Mouse (Mus musculus) CH12.LX (cell line): ENCODE data around the gene Exosc10. TPM values are rescaled to one million over a fixed set of nuclear protein-coding genes. Genes with fewer than 3 reads are reported as not detected.

Source experiments
- DNase-seq: peaks from one replicate; pipeline ENCODE4 v3.0.0-alpha.2; 2013; ENCODE audit errors: extremely low read depth
- H3K27ac ChIP-seq: 2 replicates; pipeline ENCODE4 v1.5.1; 2012; ENCODE audit warnings: low read depth, mild to moderate bottlenecking, control low read depth, moderate library complexity; ENCODE audit not compliant: insufficient read depth
- H3K27me3 ChIP-seq: replicated peaks from 2 replicates; pipeline ENCODE3; 2012; ENCODE audit warnings: inconsistent platforms
- H3K36me3 ChIP-seq, 2 experiments: replicated peaks in 1 of 2; 2 replicates each; pipeline versions ENCODE3 to v1.6.1; 2012; ENCODE audit warnings: inconsistent platforms in 1 of 2, low read length in 1 of 2, mild to moderate bottlenecking in 1 of 2, mixed read lengths in 1 of 2, moderate library complexity in 1 of 2; ENCODE audit not compliant: control insufficient read depth in 1 of 2, insufficient read depth in 1 of 2
- H3K4me1 ChIP-seq, 2 experiments: 2 replicates each; pipeline ENCODE4 v1.6.1; 2012; ENCODE audit warnings: inconsistent platforms in 1 of 2, moderate library complexity in 1 of 2; ENCODE audit not compliant: insufficient read depth in 2 of 2, control insufficient read depth in 1 of 2
- H3K4me2 ChIP-seq: 2 replicates; pipeline ENCODE4 v1.6.1; 2012; ENCODE audit warnings: low read depth, mild to moderate bottlenecking, control low read depth; ENCODE audit not compliant: poor library complexity, insufficient read depth, severe bottlenecking
- H3K4me3 ChIP-seq, 3 experiments: fragments of 150-350 bp in 1 of 3; sonication (generic) in 1 of 3; replicated peaks in 1 of 3; 2 replicates each; pipeline versions ENCODE3 to v1.5.1; 2011 to 2012; ENCODE audit warnings: low read depth in 2 of 3, low read length in 2 of 3, mild to moderate bottlenecking in 2 of 3, moderate library complexity in 2 of 3, control low read depth in 1 of 3, improper control_type of control experiment in 1 of 3, inconsistent platforms in 1 of 3, mixed read lengths in 1 of 3; ENCODE audit not compliant: poor library complexity in 1 of 3
- H3K79me2 ChIP-seq: replicated peaks from 2 replicates; pipeline ENCODE4 v1.6.1; 2012; ENCODE audit warnings: mild to moderate bottlenecking, moderate library complexity; ENCODE audit not compliant: control insufficient read depth, poor library complexity, insufficient read depth, severe bottlenecking; ENCODE audit errors: extremely low read depth
- H3K9ac ChIP-seq: 2 replicates; pipeline ENCODE4 v1.6.1; 2012; ENCODE audit warnings: low read depth, mild to moderate bottlenecking, control low read depth, moderate library complexity; ENCODE audit not compliant: insufficient read depth
- H3K9me3 ChIP-seq: replicated peaks from 2 replicates; pipeline ENCODE3; 2012; ENCODE audit warnings: low read length, inconsistent platforms, mixed read lengths
- CHD2 ChIP-seq: IDR thresholded peaks from 2 replicates; pipeline ENCODE4 v1.6.1; 2011; ENCODE audit warnings: low read length, improper control_type of control experiment
- CTCF ChIP-seq, 2 experiments: IDR thresholded peaks in 1 of 2; conservative IDR thresholded peaks in 1 of 2; 2 replicates each; pipeline ENCODE4 v1.5.1; 2011 to 2012; ENCODE audit warnings: low read depth in 2 of 2, low read length in 2 of 2, improper control_type of control experiment in 1 of 2, inconsistent platforms in 1 of 2, mild to moderate bottlenecking in 1 of 2, moderate library complexity in 1 of 2
- E2F4 ChIP-seq: IDR thresholded peaks from 2 replicates; pipeline ENCODE4 v1.6.1; 2011; ENCODE audit warnings: low read depth, low read length, improper control_type of control experiment; ENCODE audit not compliant: insufficient replicate concordance
- EP300 ChIP-seq: IDR thresholded peaks from 2 replicates; pipeline ENCODE4 v1.6.1; 2011; ENCODE audit warnings: low read length, improper control_type of control experiment
- ETS1 ChIP-seq: conservative IDR thresholded peaks from 2 replicates; pipeline ENCODE4 v1.6.1; 2012; ENCODE audit warnings: low read depth, mild to moderate bottlenecking, inconsistent platforms, low read length, improper control_type of control experiment, moderate library complexity
- IRF4 ChIP-seq: IDR thresholded peaks from 2 replicates; pipeline ENCODE4 v1.6.1; 2014; ENCODE audit warnings: low read depth, mild to moderate bottlenecking, inconsistent platforms, low read length, improper control_type of control experiment
- JUND ChIP-seq: conservative IDR thresholded peaks from 2 replicates; pipeline ENCODE4 v1.6.1; 2011; ENCODE audit warnings: low read depth, low read length, improper control_type of control experiment
- KAT2A ChIP-seq: IDR thresholded peaks from 2 replicates; pipeline ENCODE4 v1.6.1; 2012; ENCODE audit warnings: low read length, improper control_type of control experiment, inconsistent platforms; ENCODE audit not compliant: insufficient replicate concordance
- MAFK ChIP-seq: IDR thresholded peaks from 2 replicates; pipeline ENCODE4 v1.6.1; 2011; ENCODE audit warnings: low read length, improper control_type of control experiment; ENCODE audit not compliant: insufficient replicate concordance
- MAX ChIP-seq: IDR thresholded peaks from 2 replicates; pipeline ENCODE4 v1.6.1; 2011; ENCODE audit warnings: low read length, improper control_type of control experiment
- MEF2A ChIP-seq: IDR thresholded peaks from 2 replicates; pipeline ENCODE4 v1.6.1; 2014; ENCODE audit warnings: low read depth, mild to moderate bottlenecking, inconsistent platforms, low read length, improper control_type of control experiment, borderline replicate concordance
- MXI1 ChIP-seq: IDR thresholded peaks from 2 replicates; pipeline ENCODE4 v1.6.1; 2011; ENCODE audit warnings: mild to moderate bottlenecking, low read depth, low read length, improper control_type of control experiment
- PAX5 ChIP-seq: IDR thresholded peaks from 2 replicates; pipeline ENCODE4 v1.6.1; 2012; ENCODE audit warnings: low read length, inconsistent platforms, mixed read lengths
- POLR2A ChIP-seq: IDR thresholded peaks from 2 replicates; pipeline ENCODE4 v1.6.1; 2011; ENCODE audit warnings: low read depth, mild to moderate bottlenecking, improper control_type of control experiment, low read length
- POLR2AphosphoS2 ChIP-seq: IDR thresholded peaks from 2 replicates; pipeline ENCODE4 v1.6.1; 2011; ENCODE audit warnings: low read depth, low read length, improper control_type of control experiment
- RCOR1 ChIP-seq: conservative IDR thresholded peaks from 2 replicates; pipeline ENCODE4 v1.6.1; 2012; ENCODE audit warnings: low read depth, mild to moderate bottlenecking, inconsistent platforms, low read length, improper control_type of control experiment
- SIN3A ChIP-seq: IDR thresholded peaks from 2 replicates; pipeline ENCODE4 v1.6.1; 2012; ENCODE audit warnings: low read length, improper control_type of control experiment, inconsistent platforms
- TBP ChIP-seq: conservative IDR thresholded peaks from 2 replicates; pipeline ENCODE4 v1.6.1; 2011; ENCODE audit warnings: low read depth, low read length, improper control_type of control experiment
- USF2 ChIP-seq: conservative IDR thresholded peaks from 2 replicates; pipeline ENCODE4 v1.6.1; 2011; ENCODE audit warnings: low read depth, low read length, improper control_type of control experiment
- ZKSCAN1 ChIP-seq: IDR thresholded peaks from 2 replicates; pipeline ENCODE4 v1.6.1; 2012; ENCODE audit warnings: low read depth, inconsistent platforms, low read length, improper control_type of control experiment, borderline replicate concordance
- ZMIZ1 ChIP-seq: IDR thresholded peaks from 2 replicates; pipeline ENCODE4 v1.6.1; 2012; ENCODE audit warnings: low read depth, mild to moderate bottlenecking, inconsistent platforms, low read length, improper control_type of control experiment
- dilution Hi-C: fragments of 300-500 bp; cut with MboI; formaldehyde crosslinking; loops from 2 replicates; pipeline ENCODE4 v1.14.3; 2020; ENCODE audit warnings: low sequenced_read_pairs; ENCODE audit not compliant: extremely low pct_unique_long_range_greater_than_20kb, extremely low pct_ligation_motif_present
- in situ Hi-C: fragments of 300-500 bp; cut with MboI; formaldehyde crosslinking; loops from 3 replicates; pipeline ENCODE4 v1.14.3; 2019; ENCODE audit warnings: low sequenced_read_pairs, low pct_ligation_motif_present, low pct_unique_long_range_greater_than_20kb, mixed read lengths
- polyA plus RNA-seq: library from polyadenylated mRNA; unstranded; fragments of >175 nt; gene quantifications from 2 replicates; pipeline ENCODE4 v1.2.1, GENCODE M21; 2012; ENCODE audit warnings: low read depth; ENCODE audit not compliant: insufficient read length
- total RNA-seq, 2 experiments: library from RNA; depleted of rRNA; stranded (reverse); fragments of 300-350 nt in 1 of 2; fragments of >200 nt in 1 of 2; gene quantifications; 2 replicates each; pipeline ENCODE4 v1.2.3; 2012 to 2014

The Exosc10 gene
- total and polyA plus RNA-seq, 3 experiments, result 40.1 to 108 (median 61.8) TPM

- in situ Hi-C loops (no loop called here), dilution Hi-C loops (no loop called here)
- Histone ChIP-seq H3K79me2 (peaks cover 11% of the 10 kb centered on the region; the same call in 1 of the 2 replicates), H3K9ac (no peak overlapping the region), H3K36me3 (peaks cover 71 to 82% of the 10 kb centered on the region in 2 experiments), H3K4me3 (no peak overlapping the region), H3K4me1 (0 out of 4 replicates have a peak, but pooled peaks cover 0 to 3% of the 10 kb centered on the region in 2 experiments), H3K9me3 (no peaks in the 10 kb centered on the region)
- DNase-seq, result no peak
- no peak for TF ChIP-seq MXI1
- TF ChIP-seq, all 38 proteins: peak for 0
- Histone ChIP-seq H3K27ac (no peak overlapping the region), H3K27me3 (no peaks in the 10 kb centered on the region), H3K4me2 (no peak overlapping the region)
These were observed 5.4 kb downstream of the Exosc10 start for GRCm38 (mm10) chr4:148563595-148563994.

- in situ Hi-C loops (no loop called here), dilution Hi-C loops (no loop called here)
- Histone ChIP-seq H3K79me2 (no peaks in the 10 kb centered on the region), H3K27me3 (no peaks in the 10 kb centered on the region), H3K9ac (no peak overlapping the region), H3K9me3 (no peaks in the 10 kb centered on the region), H3K4me2 (no peak overlapping the region), H3K36me3 (peaks cover 81 to 95% of the 10 kb centered on the region in 2 experiments), H3K4me3 (no peak overlapping the region), H3K27ac (no peak overlapping the region), H3K4me1 (no peaks in the 10 kb centered on the region)
- no peak for DNase-seq
- TF ChIP-seq ZMIZ1, result no peak
- no peak for TF ChIP-seq POLR2A
- no peak for TF ChIP-seq EP300
- no peak for TF ChIP-seq MEF2A
- no peak for TF ChIP-seq USF2
- TF ChIP-seq IRF4, result no peak
- no peak for TF ChIP-seq MAFK
- no peak for TF ChIP-seq POLR2AphosphoS2
- no peak for TF ChIP-seq MAX
- TF ChIP-seq E2F4, result no peak
- no peak for TF ChIP-seq SIN3A
- no peak for TF ChIP-seq CTCF (conservative IDR thresholded peaks at IDR 0.05 in 1 of 2, IDR thresholded peaks at IDR 0.05 in 1 of 2; ENCODE audit: low read depth in 2 of 2, low read length in 2 of 2)
- TF ChIP-seq RCOR1, result no peak
- TF ChIP-seq ZKSCAN1, result no peak
- TF ChIP-seq KAT2A, result no peak
- TF ChIP-seq JUND, result no peak
- TF ChIP-seq PAX5, result no peak
- TF ChIP-seq CHD2, result no peak
- TF ChIP-seq ETS1, result no peak
- no peak for TF ChIP-seq TBP
- TF ChIP-seq, all 38 proteins: peak for 0
These were observed 11.9 kb downstream of the Exosc10 start for GRCm38 (mm10) chr4:148570138-148570537.
